Mouse (Mus musculus) megakaryocyte, embryonic 14.5 days (primary cell): Measurements from ENCODE around the gene Ifit2. TPM values are rescaled to one million over a fixed set of nuclear protein-coding genes. Genes with fewer than 3 reads are reported as not detected.

Experiments
- H3K27me3 ChIP-seq: replicated peaks from 2 replicates; pipeline ENCODE3; 2012; ENCODE audit warnings: inconsistent platforms
- H3K36me3 ChIP-seq: replicated peaks from 2 replicates; pipeline ENCODE3; 2012; ENCODE audit warnings: low read length, inconsistent platforms, mixed read lengths
- H3K4me1 ChIP-seq: 2 replicates; pipeline ENCODE4 v1.6.1; 2012; ENCODE audit warnings: inconsistent platforms
- H3K4me3 ChIP-seq: replicated peaks from 2 replicates; pipeline ENCODE3; 2012; ENCODE audit warnings: moderate library complexity, mild to moderate bottlenecking, inconsistent platforms
- H3K9me3 ChIP-seq: 2 replicates; pipeline ENCODE4 v1.6.1; 2012; ENCODE audit warnings: inconsistent platforms
- FLI1 ChIP-seq: IDR thresholded peaks from 2 replicates; pipeline ENCODE4 v1.6.1; 2012; ENCODE audit warnings: low read length, inconsistent platforms, mixed read lengths
- GATA1 ChIP-seq: IDR thresholded peaks from 3 replicates; pipeline ENCODE4 v1.6.1; 2012; ENCODE audit warnings: mixed read lengths, low read length, inconsistent platforms, borderline replicate concordance
- polyA plus RNA-seq: library from polyadenylated mRNA; stranded (reverse); fragments of >175 nt; gene quantifications from 2 replicates; pipeline ENCODE4 v1.2.3, GENCODE M21; 2012; ENCODE audit warnings: low replicate concordance; ENCODE audit not compliant: insufficient read depth

Ifit2 gene
- polyA plus RNA-seq, 1 experiment, result 0.25 TPM

GRCm38 (mm10) chr19:34539422-34539821 lies 11.1 kb upstream of the Ifit2 start:
- Histone ChIP-seq H3K9me3 (no peaks in the 10 kb centered on the region), H3K27me3 (peaks cover 8% of the 10 kb centered on the region)
- TF ChIP-seq FLI1 (no peak), GATA1 (no peak)

GRCm38 (mm10) chr19:34546211-34546610 lies 4.3 kb upstream of the Ifit2 start:
- Histone ChIP-seq H3K36me3 (no peaks in the 10 kb centered on the region), H3K4me3 (no peak overlapping the region), H3K27me3 (peaks cover 14% of the 10 kb centered on the region), H3K4me1 (peaks cover 28% of the 10 kb centered on the region), H3K9me3 (no peaks in the 10 kb centered on the region)
- TF ChIP-seq GATA1 (no peak), FLI1 (no peak)

More at GRCm38 (mm10) chr19:34539422-34539821, 11.1 kb upstream of the Ifit2 start:
- Histone ChIP-seq H3K4me1 (peaks cover 2% of the 10 kb centered on the region; the same call in 1 of the 2 replicates), H3K4me3 (no peak overlapping the region), H3K36me3 (no peaks in the 10 kb centered on the region)

- Histone ChIP-seq H3K27me3 (peaks cover 14% of the 10 kb centered on the region), H3K4me3 (no peak overlapping the region), H3K4me1 (peaks cover 44% of the 10 kb centered on the region), H3K9me3 (no peaks in the 10 kb centered on the region), H3K36me3 (no peaks in the 10 kb centered on the region)
- TF ChIP-seq FLI1 (no peak), GATA1 (no peak)
These were observed 2.5 kb upstream of the Ifit2 start for GRCm38 (mm10) chr19:34547976-34548375.

GRCm38 (mm10) chr19:34550205-34550533 lies 325 bp upstream of the Ifit2 start:
- peaks cover 9% of the 10 kb centered on the region for H3K27me3 ChIP-seq
- H3K36me3 ChIP-seq, result peaks cover 9% of the 10 kb centered on the region
- peaks cover 7% of the 10 kb centered on the region; the same call in 1 of the 2 replicates for H3K9me3 ChIP-seq
- peaks cover 52% of the 10 kb centered on the region for H3K4me1 ChIP-seq
- TF ChIP-seq FLI1 (no peak), GATA1 (no peak)
- H3K4me3 ChIP-seq, result peak overlapping the region; percentile 96

- peaks cover 20% of the 10 kb centered on the region for H3K36me3 ChIP-seq
- TF ChIP-seq FLI1, result no peak
- no peak for TF ChIP-seq GATA1
- peaks cover 8% of the 10 kb centered on the region; the same call in 1 of the 2 replicates for H3K9me3 ChIP-seq
- H3K4me1 ChIP-seq, result peaks cover 52% of the 10 kb centered on the region
- no peaks in the 10 kb centered on the region for H3K27me3 ChIP-seq
- H3K4me3 ChIP-seq, result peak overlapping the region; percentile 83
These were observed 1.5 kb downstream of the Ifit2 start for GRCm38 (mm10) chr19:34551981-34552380.

GRCm38 (mm10) chr19:34553021-34553420 lies 2.5 kb downstream of the Ifit2 start:
- Histone ChIP-seq H3K4me3 (peak overlapping the region; percentile 78), H3K9me3 (peaks cover 8% of the 10 kb centered on the region; the same call in 1 of the 2 replicates), H3K27me3 (no peaks in the 10 kb centered on the region), H3K4me1 (peaks cover 51% of the 10 kb centered on the region), H3K36me3 (peaks cover 20% of the 10 kb centered on the region)
- TF ChIP-seq FLI1 (no peak), GATA1 (no peak)

GRCm38 (mm10) chr19:34553522-34553921 lies 3.0 kb downstream of the Ifit2 start:
- no peaks in the 10 kb centered on the region for H3K27me3 ChIP-seq

GRCm38 (mm10) chr19:34554061-34554460 lies 3.6 kb downstream of the Ifit2 start:
- Histone ChIP-seq H3K9me3 (peaks cover 8% of the 10 kb centered on the region; the same call in 1 of the 2 replicates), H3K4me1 (peaks cover 48% of the 10 kb centered on the region), H3K27me3 (no peaks in the 10 kb centered on the region), H3K4me3 (no peak overlapping the region), H3K36me3 (peaks cover 24% of the 10 kb centered on the region)
- no peak for TF ChIP-seq FLI1

More at GRCm38 (mm10) chr19:34553522-34553921, 3.0 kb downstream of the Ifit2 start:
- Histone ChIP-seq H3K36me3 (peaks cover 20% of the 10 kb centered on the region), H3K4me3 (peak overlapping the region; percentile 78), H3K4me1 (peaks cover 48% of the 10 kb centered on the region), H3K9me3 (peaks cover 8% of the 10 kb centered on the region; the same call in 1 of the 2 replicates)
- no peak for TF ChIP-seq GATA1

- H3K27me3 ChIP-seq, result no peaks in the 10 kb centered on the region
- H3K4me3 ChIP-seq, result no peak overlapping the region
- TF ChIP-seq GATA1 (no peak), FLI1 (no peak)
- H3K36me3 ChIP-seq, result peaks cover 27% of the 10 kb centered on the region
- H3K9me3 ChIP-seq, result peaks cover 8% of the 10 kb centered on the region; the same call in 1 of the 2 replicates
- H3K4me1 ChIP-seq, result peaks cover 54% of the 10 kb centered on the region
These were observed 6.1 kb downstream of the Ifit2 start for GRCm38 (mm10) chr19:34556621-34557020.

GRCm38 (mm10) chr19:34562556-34562955 lies 12.1 kb downstream of the Ifit2 start:
- no peak; the same call in 2 of the 3 replicates for TF ChIP-seq GATA1
- TF ChIP-seq FLI1, result no peak
- Histone ChIP-seq H3K27me3 (no peaks in the 10 kb centered on the region), H3K4me3 (no peak overlapping the region), H3K36me3 (peaks cover 7% of the 10 kb centered on the region), H3K9me3 (no peaks in the 10 kb centered on the region), H3K4me1 (peaks cover 62% of the 10 kb centered on the region)
